Mouse (Mus musculus): ENCODE data around the gene Sgms2. TPM values are rescaled to one million over a fixed set of nuclear protein-coding genes. Genes with fewer than 3 reads are reported as not detected.
A peak's percentile ranks its signal among the peaks of the same experiment; 100 is the strongest.

The Sgms2 gene
- total RNA-seq, 2 experiments from 2014 or later, result 3.5 to 4.1 TPM

- DNase-seq (ENCODE audit: low spot score in 2 of 2), result no peak
- intact Hi-C loops (cut with DNase I), result no loop called here
Measured at GRCm38 (mm10) chr3:131291890-131292289, 199.3 kb downstream of the Sgms2 start.

- DNase-seq (ENCODE audit: low spot score in 2 of 2), result no peak
- intact Hi-C loops (cut with DNase I), result no loop called here
Measured at GRCm38 (mm10) chr3:131274151-131274550, 217.1 kb downstream of the Sgms2 start.

- intact Hi-C loops (cut with DNase I), result no loop called here
- DNase-seq (ENCODE audit: low spot score in 2 of 2), result no peak
Measured at GRCm38 (mm10) chr3:131272374-131273100, 218.7 kb downstream of the Sgms2 start.

- intact Hi-C loops (cut with DNase I), result no loop called here
Measured at GRCm38 (mm10) chr3:131271559-131272373, 219.4 kb downstream of the Sgms2 start, which contains the start of gene Hadh. Gene Hadh, minus strand, starts transcription at chr3:131272101.

GRCm38 (mm10) chr3:131271157-131271556 is 220.1 kb downstream of the Sgms2 start:
- intact Hi-C loops (cut with DNase I), result no loop called here
- DNase-seq (ENCODE audit: low spot score in 2 of 2), result no peak

More at GRCm38 (mm10) chr3:131271559-131272373, 219.4 kb downstream of the Sgms2 start, which contains the start of gene Hadh:
- peak; percentile 63 to 76 for DNase-seq (ENCODE audit: low spot score in 2 of 2)

- intact Hi-C loops (cut with DNase I), result no loop called here
- no peak for DNase-seq (ENCODE audit: low spot score in 2 of 2)
Measured at GRCm38 (mm10) chr3:131270381-131270780, 220.8 kb downstream of the Sgms2 start.

Other genes starting within 250 kb of the Sgms2 start
- gene Hadh, start 219.3 kb downstream of the Sgms2 start, total RNA-seq (2021), result 10 to 100 TPM; 20.0 to 22.5 TPM
- 10 to 100 TPM; 14.0 to 17.4 TPM for gene Cyp2u1, start 188.2 kb downstream of the Sgms2 start, total RNA-seq (2021)
- gene Papss1, start 73.4 kb upstream of the Sgms2 start, total RNA-seq (2021), result 10 to 100 TPM; 69.9 to 73.5 TPM

Measured in left cerebral cortex, postnatal 14 days (tissue).